Mouse (Mus musculus): Measurements from ENCODE around the gene Slc25a22. TPM values are rescaled to one million over a fixed set of nuclear protein-coding genes. Genes with fewer than 3 reads are reported as not detected.
A peak's percentile ranks its signal among the peaks of the same experiment; 100 is the strongest.

The Slc25a22 gene
- polyA plus RNA-seq, 1 experiment from 2014 or later: 49.6 TPM

- Histone ChIP-seq H3K4me1 (peaks cover 65% of the 10 kb centered on the region), H3K27ac (peak within 1 kb of the TSS; percentile 68; the same call in 1 of the 2 replicates), H3K9me3 (no peaks in the 10 kb centered on the region), H3K27me3 (ENCODE audit: poor library complexity, severe bottlenecking) (peaks cover 87% of the 10 kb centered on the region), H3K4me3 (peak within 1 kb of the TSS; percentile 55), H3K36me3 (replicated peaks) (peaks cover 12% of the 10 kb centered on the region)
- WGBS: 70% methylated on average over 15 of the region's 15 CpGs
- DNase-seq (ENCODE audit: extremely low spot score, low spot score): no peak
These were observed 22.9 kb upstream of the Slc25a22 start, which contains the start of gene Cracr2b for GRCm38 (mm10) chr7:141460391-141461113. TSS of gene Cracr2b (plus strand) at chr7:141461094.

DNA sequence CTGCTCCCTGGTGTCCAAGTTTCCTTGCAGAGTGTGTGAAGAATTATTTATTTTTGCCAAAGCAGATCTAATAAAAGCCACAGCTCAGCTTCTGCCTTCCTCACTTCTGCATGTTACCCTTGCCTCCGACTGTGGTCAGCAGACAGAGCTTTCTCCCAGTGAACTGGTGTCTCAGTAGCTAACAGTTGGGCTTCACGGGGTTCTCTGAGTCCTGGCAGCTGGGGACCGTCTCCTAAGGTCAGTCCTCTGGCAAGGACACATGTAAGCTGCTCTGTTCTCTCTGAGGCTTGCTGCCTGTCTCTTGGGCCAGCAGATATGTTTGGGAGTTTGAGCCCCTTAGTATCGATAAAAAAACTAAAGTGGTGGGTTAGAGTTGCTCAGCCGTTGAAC lies 22.3 kb upstream of the Slc25a22 start:
- peaks cover 81% of the 10 kb centered on the region for H3K27me3 ChIP-seq (ENCODE audit: poor library complexity, severe bottlenecking)
- peaks cover 12% of the 10 kb centered on the region for H3K36me3 ChIP-seq (replicated peaks)
- DNase-seq (ENCODE audit: extremely low spot score, low spot score): no peak
- no peak overlapping the region for H3K27ac ChIP-seq
- H3K9me3 ChIP-seq: no peaks in the 10 kb centered on the region
- peaks cover 65% of the 10 kb centered on the region for H3K4me1 ChIP-seq
- H3K4me3 ChIP-seq: no peak overlapping the region
- 81% methylated on average over 5 of the region's 5 CpGs for WGBS

GRCm38 (mm10) chr7:141459301-141459711 lies 21.6 kb upstream of the Slc25a22 start:
- H3K27me3 ChIP-seq (ENCODE audit: poor library complexity, severe bottlenecking): peaks cover 74% of the 10 kb centered on the region
- H3K4me3 ChIP-seq: no peak overlapping the region
- 92% methylated on average over 17 of the region's 17 CpGs for WGBS
- DNase-seq (ENCODE audit: extremely low spot score, low spot score): no peak
- peaks cover 12% of the 10 kb centered on the region for H3K36me3 ChIP-seq (replicated peaks)
- H3K9me3 ChIP-seq: no peaks in the 10 kb centered on the region
- no peak overlapping the region for H3K27ac ChIP-seq
- peaks cover 65% of the 10 kb centered on the region for H3K4me1 ChIP-seq

DNA sequence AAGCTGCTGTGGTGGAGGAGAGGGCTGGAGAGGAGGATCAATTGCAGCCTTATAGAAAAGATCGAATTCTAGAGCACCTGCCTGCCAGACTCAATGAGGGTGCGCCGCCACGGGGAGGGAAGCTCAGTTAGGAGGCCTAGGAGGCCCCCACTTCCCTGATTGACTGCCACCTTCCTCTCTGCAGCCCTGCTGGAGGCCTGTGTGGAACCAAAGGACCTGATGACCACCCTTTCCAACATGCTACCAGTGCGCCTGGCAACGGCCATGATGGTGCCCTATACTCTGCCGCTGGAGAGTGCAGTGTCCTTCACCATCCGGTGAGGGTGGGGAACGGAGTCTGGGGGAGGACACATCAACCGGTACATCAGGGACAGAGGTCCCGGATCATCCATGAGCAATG lies 21.0 kb upstream of the Slc25a22 start:
- Histone ChIP-seq H3K27me3 (ENCODE audit: poor library complexity, severe bottlenecking) (peaks cover 68% of the 10 kb centered on the region), H3K36me3 (replicated peaks) (peaks cover 12% of the 10 kb centered on the region), H3K4me1 (peaks cover 61% of the 10 kb centered on the region), H3K9me3 (no peaks in the 10 kb centered on the region), H3K4me3 (no peak overlapping the region), H3K27ac (no peak overlapping the region)
- no peak for DNase-seq (ENCODE audit: extremely low spot score, low spot score)
- WGBS: 94% methylated on average over 11 of the region's 11 CpGs

DNA sequence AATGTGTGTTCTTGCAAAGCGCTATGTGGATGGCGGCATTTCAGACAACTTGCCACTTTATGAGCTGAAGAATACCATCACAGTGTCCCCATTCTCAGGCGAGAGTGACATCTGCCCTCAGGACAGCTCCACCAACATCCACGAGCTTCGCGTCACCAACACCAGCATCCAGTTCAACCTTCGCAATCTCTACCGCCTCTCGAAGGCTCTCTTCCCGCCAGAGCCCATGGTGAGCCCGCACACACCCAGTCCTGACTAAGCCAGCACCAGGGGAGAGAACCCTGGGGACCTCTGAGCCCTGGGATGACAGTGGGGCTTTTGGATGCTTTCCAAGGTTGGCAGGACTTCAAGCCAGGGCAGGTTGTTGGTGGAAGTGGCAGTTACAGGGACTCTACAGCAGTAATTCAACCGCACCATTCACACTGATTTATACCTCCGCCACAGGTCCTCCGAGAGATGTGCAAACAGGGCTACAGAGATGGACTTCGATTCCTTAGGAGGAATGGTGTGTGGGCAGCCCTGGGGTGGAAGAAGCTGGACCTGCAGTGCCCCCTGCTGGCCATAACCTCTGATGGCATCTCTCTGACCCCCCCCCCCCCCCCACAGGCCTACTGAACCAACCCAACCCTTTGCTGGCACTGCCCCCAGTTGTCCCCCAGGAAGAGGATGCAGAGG lies 20.4 kb upstream of the Slc25a22 start:
- 78% methylated on average over 15 of the region's 15 CpGs for WGBS
- Histone ChIP-seq H3K27ac (no peak overlapping the region), H3K4me1 (peaks cover 56% of the 10 kb centered on the region), H3K4me3 (no peak overlapping the region), H3K9me3 (no peaks in the 10 kb centered on the region), H3K36me3 (replicated peaks) (peaks cover 14% of the 10 kb centered on the region), H3K27me3 (ENCODE audit: poor library complexity, severe bottlenecking) (peaks cover 62% of the 10 kb centered on the region)
- DNase-seq (ENCODE audit: extremely low spot score, low spot score): no peak

DNA sequence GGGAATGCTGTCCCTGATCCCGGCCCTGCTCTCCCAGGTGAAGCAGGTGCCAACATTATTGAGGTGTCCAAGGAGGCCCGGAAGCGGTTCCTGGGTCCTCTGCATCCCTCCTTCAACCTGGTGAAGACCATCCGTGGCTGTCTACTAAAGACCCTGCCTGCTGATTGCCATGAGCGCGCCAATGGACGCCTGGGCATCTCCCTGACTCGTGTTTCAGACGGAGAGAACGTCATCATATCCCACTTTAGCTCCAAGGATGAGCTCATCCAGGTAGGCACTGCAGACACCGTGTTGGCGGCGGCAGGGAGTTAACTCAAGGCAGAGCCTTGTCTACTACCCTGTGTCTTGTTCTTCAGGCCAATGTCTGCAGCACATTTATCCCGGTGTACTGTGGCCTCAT lies 19.5 kb upstream of the Slc25a22 start:
- peaks cover 48% of the 10 kb centered on the region for H3K4me1 ChIP-seq
- WGBS: 90% methylated on average over 14 of the region's 14 CpGs
- no peak overlapping the region for H3K27ac ChIP-seq
- peaks cover 21% of the 10 kb centered on the region for H3K36me3 ChIP-seq (replicated peaks)
- no peaks in the 10 kb centered on the region for H3K9me3 ChIP-seq
- DNase-seq (ENCODE audit: extremely low spot score, low spot score): no peak
- peaks cover 54% of the 10 kb centered on the region for H3K27me3 ChIP-seq (ENCODE audit: poor library complexity, severe bottlenecking)
- H3K4me3 ChIP-seq: no peak overlapping the region; the same call in 1 of the 2 replicates

DNA sequence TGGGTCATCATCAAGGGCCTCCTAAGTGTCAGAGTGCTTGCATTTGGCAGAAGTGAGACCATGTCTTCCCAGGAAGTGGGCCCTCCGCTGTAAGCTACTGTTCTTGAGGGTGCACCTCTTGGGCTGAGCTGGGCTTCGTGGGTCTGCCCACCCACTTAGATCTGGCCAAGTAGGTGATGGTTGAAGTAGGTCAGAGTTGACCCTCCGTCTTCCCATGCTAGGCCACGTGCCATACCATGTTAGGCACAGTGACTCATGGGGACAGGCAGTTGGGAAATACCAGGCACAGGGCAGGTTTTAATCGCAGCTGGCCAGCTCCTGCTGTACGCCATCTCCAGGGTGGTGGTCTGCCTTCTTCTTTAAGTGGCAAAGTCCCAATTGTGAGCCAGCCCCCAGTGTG lies 19.0 kb upstream of the Slc25a22 start:
- Histone ChIP-seq H3K36me3 (replicated peaks) (peaks cover 26% of the 10 kb centered on the region), H3K9me3 (no peaks in the 10 kb centered on the region), H3K27ac (no peak overlapping the region), H3K4me3 (peak overlapping the region; percentile 79; the same call in 1 of the 2 replicates), H3K4me1 (peaks cover 43% of the 10 kb centered on the region), H3K27me3 (ENCODE audit: poor library complexity, severe bottlenecking) (peaks cover 49% of the 10 kb centered on the region)
- 93% methylated on average over 6 of the region's 6 CpGs for WGBS
- no peak for DNase-seq (ENCODE audit: extremely low spot score, low spot score)

DNA sequence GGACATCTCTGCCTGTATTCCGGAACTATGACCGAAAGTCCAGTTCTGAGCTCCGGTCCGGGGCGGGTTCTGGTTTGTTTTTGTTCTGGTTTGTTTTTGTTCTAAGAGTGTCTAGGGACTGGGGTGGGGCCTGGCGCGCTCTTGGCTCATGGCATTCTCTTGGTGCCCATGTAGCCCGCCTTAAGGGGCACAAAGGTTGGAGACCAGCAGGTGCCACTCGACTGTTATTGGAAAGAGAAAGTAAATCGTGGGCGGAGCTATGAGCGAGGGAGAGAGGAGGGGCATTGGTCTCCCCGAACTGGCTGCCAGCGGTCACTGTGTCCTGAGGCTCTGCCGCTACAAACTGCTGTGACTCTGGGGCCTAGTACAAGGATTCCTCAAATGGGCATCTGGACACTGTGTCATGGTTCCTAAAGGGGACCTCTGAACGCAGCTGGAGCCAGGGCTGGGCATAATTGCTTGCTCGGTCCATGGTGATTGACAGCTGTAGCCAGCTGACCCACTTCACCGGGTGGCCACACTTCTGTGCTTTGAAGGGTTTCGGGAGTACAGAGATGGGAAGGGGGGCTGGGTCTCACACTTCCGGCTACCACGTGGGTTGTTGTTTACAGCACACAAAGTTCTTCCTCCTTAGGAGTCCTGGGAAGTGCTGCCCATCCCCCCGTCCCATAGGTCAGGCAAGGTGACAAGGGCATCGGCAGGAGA lies 18.1 kb upstream of the Slc25a22 start:
- Histone ChIP-seq H3K27me3 (ENCODE audit: poor library complexity, severe bottlenecking) (peaks cover 39% of the 10 kb centered on the region), H3K4me1 (peaks cover 34% of the 10 kb centered on the region), H3K36me3 (replicated peaks) (peaks cover 36% of the 10 kb centered on the region), H3K4me3 (peak overlapping the region; percentile 79), H3K9me3 (no peaks in the 10 kb centered on the region), H3K27ac (peak overlapping the region; percentile 85)
- DNase-seq (ENCODE audit: extremely low spot score, low spot score): no peak
- 2% methylated on average over 23 of the region's 23 CpGs for WGBS

DNA sequence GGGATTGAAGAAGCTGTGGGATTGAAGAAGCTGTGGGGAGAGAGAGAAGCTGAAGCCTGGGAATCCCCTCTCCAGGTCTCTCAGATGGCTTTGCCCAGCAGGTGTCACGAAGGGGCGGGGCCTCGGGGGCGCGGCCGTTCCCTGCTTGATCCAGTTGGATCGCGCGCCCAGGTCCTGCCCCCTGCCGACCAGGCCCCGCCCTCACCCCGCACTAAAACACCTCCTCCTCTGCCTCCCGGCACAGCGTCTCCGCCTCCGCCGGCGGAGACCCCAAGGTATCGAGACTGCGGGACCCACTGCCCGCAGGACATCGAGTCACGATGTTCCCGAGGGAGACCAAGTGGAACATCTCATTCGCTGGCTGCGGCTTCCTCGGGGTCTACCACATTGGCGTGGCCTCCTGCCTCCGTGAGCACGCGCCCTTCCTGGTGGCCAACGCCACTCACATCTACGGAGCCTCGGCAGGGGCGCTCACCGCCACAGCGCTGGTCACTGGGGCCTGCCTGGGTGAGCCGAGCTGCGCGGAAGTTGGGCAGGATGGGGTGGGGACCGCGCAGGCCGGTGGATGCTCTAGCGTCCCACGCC lies 17.4 kb upstream of the Slc25a22 start, which contains the start of gene Pnpla2:
Gene Pnpla2 (plus strand): TSS at position 232 of the 585 bp plus-strand sequence.
- Histone ChIP-seq H3K36me3 (replicated peaks) (peaks cover 43% of the 10 kb centered on the region), H3K4me1 (peaks cover 32% of the 10 kb centered on the region), H3K27ac (peak within 1 kb of the TSS; percentile 85), H3K9me3 (no peaks in the 10 kb centered on the region), H3K4me3 (peak within 1 kb of the TSS; percentile 79), H3K27me3 (ENCODE audit: poor library complexity, severe bottlenecking) (peaks cover 32% of the 10 kb centered on the region)
- WGBS: under 1% methylated on average over 45 of the region's 45 CpGs
- DNase-seq (ENCODE audit: extremely low spot score, low spot score): peak; percentile 90

DNA sequence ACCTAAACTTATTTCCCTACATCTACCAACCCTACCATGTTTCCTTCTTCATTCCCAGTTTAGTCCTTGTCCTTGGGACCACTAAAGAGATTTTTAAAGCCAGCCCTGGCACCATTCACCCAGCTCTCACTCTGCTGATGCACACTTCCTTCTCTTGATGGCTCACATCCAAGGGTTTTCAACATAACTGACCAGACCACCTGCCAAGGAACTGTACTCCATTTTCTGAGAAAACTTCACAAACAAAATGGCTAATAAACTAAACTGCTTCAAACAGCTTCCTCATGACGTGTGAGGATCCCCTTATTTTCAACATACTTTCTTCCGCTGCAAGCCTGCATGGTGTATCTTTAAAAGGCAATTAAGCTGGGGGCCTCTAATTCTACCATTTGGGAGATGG lies 15.9 kb upstream of the Slc25a22 start:
- Histone ChIP-seq H3K4me1 (peaks cover 37% of the 10 kb centered on the region), H3K27me3 (ENCODE audit: poor library complexity, severe bottlenecking) (peaks cover 18% of the 10 kb centered on the region), H3K9me3 (no peaks in the 10 kb centered on the region), H3K27ac (no peak overlapping the region), H3K4me3 (no peak overlapping the region), H3K36me3 (replicated peaks) (peaks cover 45% of the 10 kb centered on the region)
- WGBS: 82% methylated on average over 2 of the region's 2 CpGs
- DNase-seq (ENCODE audit: extremely low spot score, low spot score): no peak

DNA sequence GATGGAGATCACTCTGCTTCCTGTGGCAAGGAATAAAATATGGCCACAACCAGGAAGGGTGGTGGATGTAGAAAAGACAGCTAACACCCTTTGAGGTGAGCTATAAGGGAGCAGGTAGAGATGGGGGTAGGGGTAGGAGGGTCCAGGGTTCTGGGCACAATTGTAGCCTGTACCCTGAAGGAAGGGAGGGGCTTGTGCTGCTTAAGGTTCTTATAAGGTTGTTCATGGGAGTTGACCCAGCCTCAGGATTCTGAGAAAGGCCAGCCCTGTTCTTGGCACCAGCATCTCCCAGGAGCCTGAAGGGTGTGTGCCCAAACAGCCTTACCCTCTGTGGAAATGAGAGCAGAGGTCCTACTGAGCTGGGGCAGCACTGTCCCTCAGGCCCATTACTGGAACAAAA lies 14.2 kb upstream of the Slc25a22 start:
- Histone ChIP-seq H3K9me3 (no peaks in the 10 kb centered on the region), H3K27ac (no peak overlapping the region), H3K27me3 (ENCODE audit: poor library complexity, severe bottlenecking) (peaks cover 8% of the 10 kb centered on the region; the same call in 1 of the 2 replicates), H3K4me1 (peaks cover 45% of the 10 kb centered on the region), H3K4me3 (no peak overlapping the region), H3K36me3 (replicated peaks) (peaks cover 49% of the 10 kb centered on the region)
- no peak for DNase-seq (ENCODE audit: extremely low spot score, low spot score)

GRCm38 (mm10) chr7:141447110-141447991 lies 9.7 kb upstream of the Slc25a22 start, which contains the start of gene Rplp2:
TSS of gene Rplp2 (plus strand) at chr7:141447370.
- Histone ChIP-seq H3K27me3 (ENCODE audit: poor library complexity, severe bottlenecking) (no peaks in the 10 kb centered on the region), H3K27ac (peak within 1 kb of the TSS; percentile 95), H3K4me1 (peaks cover 43% of the 10 kb centered on the region), H3K4me3 (peak within 1 kb of the TSS; percentile 84), H3K36me3 (replicated peaks) (peaks cover 45% of the 10 kb centered on the region), H3K9me3 (no peaks in the 10 kb centered on the region)
- DNase-seq (ENCODE audit: extremely low spot score, low spot score): peak; percentile 95
- WGBS: under 1% methylated on average over 63 of the region's 63 CpGs
